Mouse (Mus musculus) embryonic facial prominence, embryonic 10.5 days (tissue): ENCODE measurements at regions not wholly inside any gene's neighbourhood (a gene's known extent, or its start where the extent isn't known, plus 50 kb on each side); places are given as distances from the start of the nearest gene placed in this dataset.

Experiments
- DNase-seq: peaks from one replicate; pipeline ENCODE4 v3.0.0-alpha.2; 2017; ENCODE audit warnings: low spot score
- H3K27ac ChIP-seq: fragments of 300-500 bp; sonication (generic); replicated peaks from 2 replicates; pipeline ENCODE4 v1.5.1; 2016; ENCODE audit warnings: mild to moderate bottlenecking
- H3K27me3 ChIP-seq: fragments of 300-500 bp; sonication (generic); replicated peaks from 2 replicates; pipeline ENCODE4 v1.6.1; 2016; ENCODE audit warnings: low read depth, mild to moderate bottlenecking; ENCODE audit not compliant: poor library complexity, severe bottlenecking
- H3K36me3 ChIP-seq: fragments of 300-500 bp; sonication (generic); replicated peaks from 2 replicates; pipeline ENCODE4 v1.6.1; 2016; ENCODE audit warnings: mild to moderate bottlenecking, moderate library complexity
- H3K4me1 ChIP-seq: fragments of 300-500 bp; sonication (generic); 2 replicates; pipeline ENCODE4 v1.6.1; 2016
- H3K4me3 ChIP-seq: fragments of 300-500 bp; sonication (generic); 2 replicates; pipeline ENCODE4 v1.5.1; 2016; ENCODE audit warnings: mild to moderate bottlenecking, moderate library complexity
- H3K9me3 ChIP-seq: fragments of 300-500 bp; sonication (generic); 2 replicates; pipeline ENCODE4 v1.6.1; 2016; ENCODE audit warnings: mild to moderate bottlenecking
- WGBS: fragments of 180-500 bp; shearing (Covaris S2); methylation state at CpG from one replicate; pipeline ENCODE4 v1.1.7; 2016; 5-methylcytosine and 5-hydroxymethylcytosine counted together

DNA sequence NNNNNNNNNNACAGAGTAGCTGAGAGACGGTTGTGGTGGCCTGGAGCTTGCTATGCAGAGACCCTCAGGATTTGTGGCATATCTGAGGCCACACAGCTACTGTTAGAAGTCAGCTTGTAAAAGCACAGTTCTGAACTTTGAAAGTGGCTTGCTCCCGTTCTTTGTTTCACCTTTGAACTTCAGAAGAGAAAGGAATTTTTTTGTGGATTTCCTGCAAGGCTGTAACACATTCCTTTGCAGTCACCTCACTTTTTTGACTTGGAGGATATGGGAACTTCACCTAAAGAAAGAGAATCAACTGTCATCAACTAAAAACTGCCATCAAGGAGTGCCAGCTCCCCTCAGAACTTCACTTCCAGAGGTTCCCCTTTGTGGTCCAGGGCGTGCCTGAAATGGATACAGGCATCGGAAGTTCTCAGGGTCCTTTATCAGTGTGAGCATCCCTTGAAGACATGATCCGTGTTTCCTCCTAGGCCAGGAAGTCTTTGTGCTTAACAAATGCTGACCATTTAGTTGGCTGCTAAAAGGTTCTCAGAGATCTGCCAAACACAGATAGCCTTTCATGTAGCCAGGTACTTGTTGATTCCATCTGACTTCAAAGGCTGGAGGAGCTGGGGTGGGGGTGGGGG lies 275.5 kb downstream of the Mreg start:
- H3K27me3 ChIP-seq, result no peaks in the 10 kb centered on the region
- 49% methylated on average over 5 of the region's 5 CpGs for WGBS
- no peak for DNase-seq
- no peaks in the 10 kb centered on the region for H3K36me3 ChIP-seq
- H3K4me1 ChIP-seq, result peaks cover 27% of the 10 kb centered on the region
- no peak overlapping the region for H3K4me3 ChIP-seq
- H3K27ac ChIP-seq, result peak overlapping the region; percentile 54; the same call in 1 of the 2 replicates
- no peaks in the 10 kb centered on the region for H3K9me3 ChIP-seq

DNA sequence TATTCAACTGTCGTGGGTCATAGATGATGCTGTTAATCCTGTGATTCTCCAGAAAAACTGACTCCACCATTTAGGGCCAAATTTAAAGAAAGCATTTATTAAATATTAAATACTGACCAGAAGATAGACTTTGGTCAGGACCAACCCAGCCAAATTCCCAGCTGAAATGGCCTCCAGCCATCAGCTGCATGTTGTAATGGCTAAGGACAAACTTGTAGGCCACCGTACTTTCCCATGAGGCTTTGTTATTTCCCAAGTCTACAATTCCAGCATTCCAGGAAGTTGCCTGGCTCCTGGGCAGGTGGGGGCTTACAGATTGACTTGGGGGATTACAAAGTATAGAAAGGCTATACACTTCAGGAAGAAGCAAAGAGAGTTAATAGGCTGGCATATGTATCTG lies 272.5 kb upstream of the Fn1 start:
- Histone ChIP-seq H3K27me3 (no peaks in the 10 kb centered on the region), H3K9me3 (no peaks in the 10 kb centered on the region), H3K4me1 (no peaks in the 10 kb centered on the region), H3K27ac (no peak overlapping the region), H3K4me3 (no peak overlapping the region), H3K36me3 (no peaks in the 10 kb centered on the region)
- WGBS, result 92% methylated on average over 2 of the region's 2 CpGs
- DNase-seq, result no peak

- Histone ChIP-seq H3K27me3 (no peaks in the 10 kb centered on the region), H3K36me3 (no peaks in the 10 kb centered on the region), H3K4me3 (no peak overlapping the region), H3K9me3 (no peaks in the 10 kb centered on the region), H3K27ac (no peak overlapping the region), H3K4me1 (no peaks in the 10 kb centered on the region)
- DNase-seq, result no peak
- 90% methylated on average over 1 of the region's 1 CpGs for WGBS
Measured at GRCm38 (mm10) chr1:71924884-71925283, 271.9 kb upstream of the Fn1 start.

GRCm38 (mm10) chr1:71923731-71924130 lies 270.7 kb upstream of the Fn1 start:
- no peaks in the 10 kb centered on the region for H3K4me1 ChIP-seq
- DNase-seq, result no peak
- no peaks in the 10 kb centered on the region for H3K36me3 ChIP-seq
- 48% methylated on average over 3 of the region's 3 CpGs for WGBS
- no peaks in the 10 kb centered on the region for H3K9me3 ChIP-seq
- no peaks in the 10 kb centered on the region for H3K27me3 ChIP-seq
- no peak overlapping the region for H3K4me3 ChIP-seq
- no peak overlapping the region for H3K27ac ChIP-seq

DNA sequence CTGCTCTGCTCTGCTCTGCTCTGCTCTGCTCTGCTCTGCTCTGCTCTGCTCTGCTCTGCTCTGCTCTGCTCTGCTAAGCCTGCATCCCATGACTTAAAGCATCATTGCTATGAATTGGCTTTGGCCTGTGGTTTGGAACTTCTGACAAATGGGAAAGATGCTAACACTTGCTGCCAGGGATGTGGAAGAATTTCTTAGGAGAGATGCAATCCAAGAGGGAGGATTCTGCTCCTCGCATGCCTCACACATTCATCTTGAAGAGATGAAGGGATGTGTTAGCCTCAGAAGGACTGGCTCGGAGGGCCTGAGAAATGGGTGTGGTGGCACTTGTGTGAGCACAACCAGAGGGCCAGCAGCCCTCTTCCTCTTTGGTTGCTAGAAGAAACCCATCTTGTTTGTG lies 268.5 kb upstream of the Fn1 start:
- no peak overlapping the region for H3K27ac ChIP-seq
- H3K27me3 ChIP-seq, result no peaks in the 10 kb centered on the region
- DNase-seq, result no peak
- WGBS, result 90% methylated on average over 2 of the region's 2 CpGs
- no peak overlapping the region for H3K4me3 ChIP-seq
- H3K9me3 ChIP-seq, result no peaks in the 10 kb centered on the region
- no peaks in the 10 kb centered on the region for H3K36me3 ChIP-seq
- no peaks in the 10 kb centered on the region for H3K4me1 ChIP-seq

- Histone ChIP-seq H3K4me1 (no peaks in the 10 kb centered on the region), H3K4me3 (no peak overlapping the region), H3K36me3 (no peaks in the 10 kb centered on the region), H3K27me3 (no peaks in the 10 kb centered on the region), H3K27ac (no peak overlapping the region), H3K9me3 (no peaks in the 10 kb centered on the region)
- WGBS, result 85% methylated on average over 2 of the region's 2 CpGs
- no peak for DNase-seq
Measured at GRCm38 (mm10) chr1:71919891-71920290, 266.9 kb upstream of the Fn1 start.

GRCm38 (mm10) chr1:71917021-71917420 lies 264.0 kb upstream of the Fn1 start:
- Histone ChIP-seq H3K36me3 (no peaks in the 10 kb centered on the region), H3K4me1 (peaks cover 8% of the 10 kb centered on the region), H3K27me3 (no peaks in the 10 kb centered on the region), H3K4me3 (no peak overlapping the region), H3K27ac (no peak overlapping the region), H3K9me3 (no peaks in the 10 kb centered on the region)
- no peak for DNase-seq
- WGBS, result 60% methylated on average over 2 of the region's 2 CpGs

- H3K9me3 ChIP-seq, result no peaks in the 10 kb centered on the region
- 94% methylated on average over 3 of the region's 3 CpGs for WGBS
- H3K4me3 ChIP-seq, result no peak overlapping the region
- no peak overlapping the region for H3K27ac ChIP-seq
- DNase-seq, result no peak
- no peaks in the 10 kb centered on the region for H3K27me3 ChIP-seq
- peaks cover 8% of the 10 kb centered on the region for H3K4me1 ChIP-seq
- no peaks in the 10 kb centered on the region for H3K36me3 ChIP-seq
Measured at GRCm38 (mm10) chr1:71914439-71914838, 261.4 kb upstream of the Fn1 start.

DNA sequence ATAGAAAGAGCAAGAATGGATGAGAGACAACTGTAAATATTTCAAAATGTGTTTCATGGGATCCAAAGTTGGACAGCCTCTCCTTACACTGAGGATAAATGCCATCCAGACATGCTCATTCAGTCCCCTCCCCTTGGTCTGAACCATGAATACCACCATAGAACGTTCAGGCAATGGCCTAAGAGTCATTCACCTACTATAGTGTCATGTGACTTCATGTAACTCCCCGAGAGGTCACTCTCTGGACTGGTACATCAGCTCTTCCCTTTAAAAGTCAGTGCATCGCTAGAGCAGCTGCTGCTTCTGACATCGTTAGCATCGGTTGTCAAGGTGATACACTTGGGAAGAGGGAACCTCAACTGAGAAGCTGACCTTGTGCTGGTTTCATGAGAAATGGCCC lies 260.2 kb upstream of the Fn1 start:
- H3K4me1 ChIP-seq, result peaks cover 8% of the 10 kb centered on the region
- H3K36me3 ChIP-seq, result no peaks in the 10 kb centered on the region
- H3K4me3 ChIP-seq, result no peak overlapping the region
- H3K27ac ChIP-seq, result no peak overlapping the region
- no peaks in the 10 kb centered on the region for H3K9me3 ChIP-seq
- 74% methylated on average over 5 of the region's 5 CpGs for WGBS
- no peak for DNase-seq
- H3K27me3 ChIP-seq, result no peaks in the 10 kb centered on the region

GRCm38 (mm10) chr1:71912441-71912840 lies 259.4 kb upstream of the Fn1 start:
- Histone ChIP-seq H3K9me3 (no peaks in the 10 kb centered on the region), H3K27me3 (no peaks in the 10 kb centered on the region), H3K4me1 (peaks cover 8% of the 10 kb centered on the region), H3K27ac (no peak overlapping the region), H3K36me3 (no peaks in the 10 kb centered on the region), H3K4me3 (no peak overlapping the region)
- peak; percentile 45 for DNase-seq
- 23% methylated on average over 3 of the region's 3 CpGs for WGBS

DNA sequence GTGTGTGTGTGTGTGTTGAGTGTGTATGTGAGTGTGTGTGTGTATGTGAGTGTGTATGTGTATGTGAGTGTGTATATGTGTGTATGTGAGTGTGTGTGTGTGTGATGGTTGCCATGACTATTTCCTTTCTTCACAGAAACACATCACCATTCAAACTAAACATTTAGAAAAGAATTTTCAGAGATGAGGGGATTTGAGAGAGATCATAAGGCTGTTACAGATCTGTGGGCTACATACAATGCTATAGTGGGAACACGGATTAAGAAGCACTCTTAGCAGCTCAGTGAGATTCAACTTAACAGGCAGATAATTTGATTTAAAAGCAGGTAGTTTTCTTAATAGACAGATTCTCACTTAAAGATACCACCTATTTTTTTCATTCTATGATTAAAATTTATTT lies 257.1 kb upstream of the Fn1 start:
- WGBS, result 71% methylated on average over 1 of the region's 1 CpGs
- Histone ChIP-seq H3K4me3 (no peak overlapping the region), H3K27ac (no peak overlapping the region), H3K27me3 (no peaks in the 10 kb centered on the region), H3K9me3 (no peaks in the 10 kb centered on the region), H3K36me3 (no peaks in the 10 kb centered on the region), H3K4me1 (peaks cover 8% of the 10 kb centered on the region)
- DNase-seq, result no peak

GRCm38 (mm10) chr1:71909508-71910124 lies 256.6 kb upstream of the Fn1 start:
- H3K27ac ChIP-seq, result no peak overlapping the region
- no peaks in the 10 kb centered on the region for H3K36me3 ChIP-seq

GRCm38 (mm10) chr1:71904376-71904948 lies 251.5 kb upstream of the Fn1 start:
- no peak for DNase-seq
- Histone ChIP-seq H3K4me1 (0 out of 2 replicates have a peak, but pooled peaks cover 8% of the 10 kb centered on the region), H3K27ac (no peak overlapping the region), H3K9me3 (no peaks in the 10 kb centered on the region), H3K36me3 (no peaks in the 10 kb centered on the region), H3K27me3 (no peaks in the 10 kb centered on the region), H3K4me3 (no peak overlapping the region)
- 86% methylated on average over 4 of the region's 4 CpGs for WGBS

More at GRCm38 (mm10) chr1:71909508-71910124, 256.6 kb upstream of the Fn1 start:
- 70% methylated on average over 11 of the region's 11 CpGs for WGBS
- Histone ChIP-seq H3K27me3 (no peaks in the 10 kb centered on the region), H3K4me3 (no peak overlapping the region), H3K4me1 (peaks cover 8% of the 10 kb centered on the region), H3K9me3 (no peaks in the 10 kb centered on the region)
- DNase-seq, result no peak
